Mouse (Mus musculus) hindbrain, embryonic 10.5 days (tissue): ENCODE results near the gene Thtpa. TPM values are rescaled to one million over a fixed set of nuclear protein-coding genes. Genes with fewer than 3 reads are reported as not detected.

Experiments used
- DNase-seq: peaks from one replicate; pipeline ENCODE4 v3.0.0-alpha.2; 2017; ENCODE audit warnings: low spot score
- H3K27ac ChIP-seq: fragments of 300-500 bp; sonication (generic); 2 replicates; pipeline ENCODE4 v1.5.1; 2016; ENCODE audit warnings: mild to moderate bottlenecking, moderate library complexity
- H3K27me3 ChIP-seq: fragments of 300-500 bp; sonication (generic); 2 replicates; pipeline ENCODE4 v1.6.1; 2016; ENCODE audit warnings: mild to moderate bottlenecking; ENCODE audit not compliant: poor library complexity, insufficient read depth, severe bottlenecking
- H3K36me3 ChIP-seq: fragments of 300-500 bp; sonication (generic); 2 replicates; pipeline ENCODE4 v1.6.1; 2016; ENCODE audit warnings: mild to moderate bottlenecking, moderate library complexity
- H3K4me1 ChIP-seq: fragments of 300-500 bp; sonication (generic); replicated peaks from 2 replicates; pipeline ENCODE4 v1.6.1; 2016; ENCODE audit warnings: mild to moderate bottlenecking
- H3K4me3 ChIP-seq: fragments of 300-500 bp; sonication (generic); 2 replicates; pipeline ENCODE4 v1.5.1; 2016; ENCODE audit warnings: mild to moderate bottlenecking, moderate library complexity
- H3K9me3 ChIP-seq: fragments of 300-500 bp; sonication (generic); 2 replicates; pipeline ENCODE4 v1.6.1; 2016; ENCODE audit warnings: mild to moderate bottlenecking, moderate library complexity
- WGBS: fragments of 180-500 bp; shearing (Covaris S2); methylation state at CpG from one replicate; pipeline ENCODE4 v1.1.7; 2016; 5-methylcytosine and 5-hydroxymethylcytosine counted together
- polyA plus RNA-seq: library from polyadenylated mRNA; unstranded; fragments of >200 nt; fragmentation: Nextera tagmentation; extraction: Ambion mirVana; gene quantifications from 2 replicates; pipeline ENCODE4 v1.2.1, GENCODE M21; 2016

Gene Thtpa
- polyA plus RNA-seq, 1 experiment from 2014 or later: 26.1 TPM

GRCm38 (mm10) chr14:55063581-55064381, 30.8 kb upstream of the Thtpa start:
- H3K4me3 ChIP-seq: no peak overlapping the region
- H3K9me3 ChIP-seq: no peaks in the 10 kb centered on the region
- peaks cover 26% of the 10 kb centered on the region for H3K27me3 ChIP-seq
- DNase-seq: no peak
- WGBS: 88% methylated on average over 22 of the region's 22 CpGs
- H3K36me3 ChIP-seq: peaks cover 58% of the 10 kb centered on the region
- peaks cover 38% of the 10 kb centered on the region for H3K4me1 ChIP-seq
- H3K27ac ChIP-seq: no peak overlapping the region

GRCm38 (mm10) chr14:55064481-55065370, 29.9 kb upstream of the Thtpa start:
- no peak for DNase-seq
- 75% methylated on average over 35 of the region's 35 CpGs for WGBS
- Histone ChIP-seq H3K27me3 (peaks cover 26% of the 10 kb centered on the region), H3K4me1 (peaks cover 37% of the 10 kb centered on the region), H3K4me3 (no peak overlapping the region), H3K27ac (no peak overlapping the region), H3K36me3 (peaks cover 67% of the 10 kb centered on the region), H3K9me3 (no peaks in the 10 kb centered on the region)

- no peak for DNase-seq
- Histone ChIP-seq H3K27me3 (peaks cover 30% of the 10 kb centered on the region), H3K9me3 (no peaks in the 10 kb centered on the region), H3K36me3 (peaks cover 74% of the 10 kb centered on the region), H3K4me1 (peaks cover 33% of the 10 kb centered on the region), H3K27ac (no peak overlapping the region), H3K4me3 (no peak overlapping the region)
- 90% methylated on average over 13 of the region's 13 CpGs for WGBS
Measured at GRCm38 (mm10) chr14:55065391-55065790, 29.2 kb upstream of the Thtpa start.

GRCm38 (mm10) chr14:55066042-55066441, 28.5 kb upstream of the Thtpa start:
- DNase-seq: no peak
- WGBS: 91% methylated on average over 8 of the region's 8 CpGs

GRCm38 (mm10) chr14:55071756-55072155, 22.8 kb upstream of the Thtpa start:
- Histone ChIP-seq H3K27ac (0 out of 2 replicates have a peak overlapping the region, but pooled peaks have one; percentile 19), H3K27me3 (peaks cover 33% of the 10 kb centered on the region), H3K9me3 (no peaks in the 10 kb centered on the region), H3K36me3 (peaks cover 84% of the 10 kb centered on the region), H3K4me1 (peaks cover 24% of the 10 kb centered on the region), H3K4me3 (peak overlapping the region; percentile 13)
- WGBS: 27% methylated on average over 19 of the region's 19 CpGs
- DNase-seq: no peak

More at GRCm38 (mm10) chr14:55066042-55066441, 28.5 kb upstream of the Thtpa start:
- H3K9me3 ChIP-seq: no peaks in the 10 kb centered on the region
- peaks cover 32% of the 10 kb centered on the region for H3K4me1 ChIP-seq
- no peak overlapping the region for H3K27ac ChIP-seq
- H3K4me3 ChIP-seq: no peak overlapping the region
- H3K27me3 ChIP-seq: peaks cover 32% of the 10 kb centered on the region
- peaks cover 80% of the 10 kb centered on the region for H3K36me3 ChIP-seq

GRCm38 (mm10) chr14:55074416-55074815, 20.2 kb upstream of the Thtpa start:
- Histone ChIP-seq H3K4me1 (peaks cover 50% of the 10 kb centered on the region), H3K36me3 (peaks cover 57% of the 10 kb centered on the region), H3K27me3 (peaks cover 57% of the 10 kb centered on the region)

GRCm38 (mm10) chr14:55076224-55076623, 18.4 kb upstream of the Thtpa start:
- Histone ChIP-seq H3K9me3 (no peaks in the 10 kb centered on the region), H3K36me3 (peaks cover 40% of the 10 kb centered on the region), H3K4me1 (peaks cover 52% of the 10 kb centered on the region), H3K27ac (no peak overlapping the region), H3K27me3 (peaks cover 49% of the 10 kb centered on the region), H3K4me3 (no peak overlapping the region)
- WGBS: 66% methylated on average over 6 of the region's 6 CpGs
- no peak for DNase-seq

More at GRCm38 (mm10) chr14:55074416-55074815, 20.2 kb upstream of the Thtpa start:
- Histone ChIP-seq H3K9me3 (no peaks in the 10 kb centered on the region), H3K4me3 (no peak overlapping the region), H3K27ac (no peak overlapping the region)
- 93% methylated on average over 12 of the region's 12 CpGs for WGBS
- no peak for DNase-seq

- WGBS: 61% methylated on average over 3 of the region's 3 CpGs
- peaks cover 46% of the 10 kb centered on the region for H3K4me1 ChIP-seq
Measured at GRCm38 (mm10) chr14:55076956-55077355, 17.6 kb upstream of the Thtpa start.

GRCm38 (mm10) chr14:55077481-55078365, 16.9 kb upstream of the Thtpa start:
- no peak for DNase-seq
- H3K36me3 ChIP-seq: peaks cover 25% of the 10 kb centered on the region
- peaks cover 34% of the 10 kb centered on the region for H3K27me3 ChIP-seq
- H3K4me3 ChIP-seq: peak overlapping the region; percentile 38; the same call in 1 of the 2 replicates
- no peaks in the 10 kb centered on the region for H3K9me3 ChIP-seq
- H3K27ac ChIP-seq: no peak overlapping the region
- WGBS: 13% methylated on average over 15 of the region's 15 CpGs
- peaks cover 39% of the 10 kb centered on the region for H3K4me1 ChIP-seq

More at GRCm38 (mm10) chr14:55076956-55077355, 17.6 kb upstream of the Thtpa start:
- Histone ChIP-seq H3K4me3 (no peak overlapping the region), H3K27ac (no peak overlapping the region), H3K27me3 (peaks cover 42% of the 10 kb centered on the region), H3K9me3 (no peaks in the 10 kb centered on the region), H3K36me3 (peaks cover 32% of the 10 kb centered on the region)
- DNase-seq: no peak

GRCm38 (mm10) chr14:55078366-55078989, 16.1 kb upstream of the Thtpa start:
- WGBS: 4% methylated on average over 23 of the region's 23 CpGs
- peaks cover 17% of the 10 kb centered on the region for H3K36me3 ChIP-seq
- peak; percentile 36 for DNase-seq
- H3K27ac ChIP-seq: peak overlapping the region; percentile 66
- peak overlapping the region; percentile 38 for H3K4me3 ChIP-seq
- no peaks in the 10 kb centered on the region for H3K9me3 ChIP-seq
- peaks cover 27% of the 10 kb centered on the region for H3K27me3 ChIP-seq
- peaks cover 35% of the 10 kb centered on the region for H3K4me1 ChIP-seq

- H3K36me3 ChIP-seq: peaks cover 8% of the 10 kb centered on the region
- H3K27ac ChIP-seq: peak overlapping the region; percentile 66
- H3K9me3 ChIP-seq: no peaks in the 10 kb centered on the region
- H3K4me3 ChIP-seq: peak overlapping the region; percentile 38; the same call in 1 of the 2 replicates
- peaks cover 35% of the 10 kb centered on the region for H3K4me1 ChIP-seq
- peak; percentile 83 for DNase-seq
- WGBS: 24% methylated on average over 8 of the region's 8 CpGs
- H3K27me3 ChIP-seq: peaks cover 25% of the 10 kb centered on the region
Measured at GRCm38 (mm10) chr14:55079214-55079970, 15.2 kb upstream of the Thtpa start.
